Mouse (Mus musculus): ENCODE measurements around the gene Sphk1.
"Not testable (repeated sequence)": the region's sequence is repeated elsewhere in the genome, so short reads cannot be mapped to it uniquely, and the experiment has no call there.

The Sphk1 gene

DNA sequence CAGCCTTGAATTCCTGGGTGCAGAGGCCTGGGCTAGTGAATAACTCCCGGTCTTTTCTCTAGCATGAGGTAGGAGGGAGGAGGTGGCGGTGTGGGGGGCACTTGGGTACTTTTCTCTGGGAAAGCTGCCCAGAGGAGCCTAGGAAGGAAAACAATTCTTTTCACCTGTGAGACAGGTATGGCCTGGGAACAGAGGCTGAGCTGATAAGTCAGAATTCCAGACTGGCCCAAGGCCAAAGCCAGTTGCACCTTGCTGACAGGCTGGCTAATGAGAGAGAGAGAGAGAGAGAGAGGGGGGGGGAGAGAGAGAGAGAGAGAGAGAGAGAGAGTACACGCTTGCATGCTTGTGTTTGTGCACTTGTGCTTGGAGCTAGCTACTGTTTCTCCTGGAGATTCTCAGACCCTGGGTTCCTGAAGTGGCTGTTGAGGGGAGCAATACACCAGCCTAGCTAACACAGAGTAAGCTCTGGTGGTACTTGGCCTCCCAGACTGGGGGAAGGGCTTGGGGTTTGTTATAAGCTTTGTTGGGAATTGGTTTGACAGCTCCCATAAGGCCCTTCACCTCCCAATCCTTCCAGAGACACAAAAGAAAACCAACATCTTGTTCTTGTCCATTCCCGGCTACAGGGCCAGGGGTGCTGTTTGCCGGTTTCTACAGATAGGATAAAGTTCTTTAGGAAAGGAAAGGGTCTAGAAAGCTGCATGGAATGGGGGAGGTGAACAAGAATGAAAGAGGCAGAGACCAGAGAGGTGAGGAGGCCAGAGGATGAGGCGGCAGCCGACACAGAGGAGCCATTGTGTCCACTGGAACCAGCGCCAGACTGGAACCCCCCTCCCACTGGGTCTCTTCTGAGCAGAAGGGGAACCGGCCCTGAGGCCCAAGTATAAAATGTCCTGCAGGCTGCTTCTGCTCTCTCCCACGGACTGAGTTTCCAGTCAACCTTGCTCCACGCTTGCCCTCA is at the start of gene Sphk1:
Gene Sphk1 (plus strand): TSS at position 739 of the 961 bp plus-strand sequence.
- DNase-seq (ENCODE audit: low spot score), result no peak

DNA sequence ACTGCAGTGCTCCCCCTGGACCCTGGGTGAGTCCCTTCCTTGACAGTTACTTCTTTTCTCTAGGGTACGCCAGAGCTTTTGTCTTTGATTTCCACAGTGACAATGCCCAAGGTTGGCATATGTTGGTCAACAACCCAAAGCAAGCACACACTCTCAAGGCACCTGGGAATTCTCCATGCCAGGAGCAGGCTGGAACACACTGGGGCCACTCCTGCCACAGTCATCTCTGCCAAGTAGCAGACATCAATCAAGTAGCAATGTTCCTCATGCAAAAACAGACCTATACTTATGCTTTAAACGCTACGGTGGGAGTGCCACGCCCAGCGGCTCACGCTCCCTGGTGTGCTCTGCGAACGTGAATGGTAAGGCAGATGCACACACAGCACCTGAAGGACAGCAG is 49.8 kb upstream of the Sphk1 start:
- DNase-seq (ENCODE audit: low spot score), result no peak

- DNase-seq (ENCODE audit: low spot score), result no peak
Measured at GRCm38 (mm10) chr11:116481776-116482175, 48.9 kb upstream of the Sphk1 start.

- peak; percentile 69 for DNase-seq (ENCODE audit: low spot score)
Measured at GRCm38 (mm10) chr11:116484261-116484660, 46.5 kb upstream of the Sphk1 start.

GRCm38 (mm10) chr11:116488207-116488606 is 42.5 kb upstream of the Sphk1 start:
- DNase-seq (ENCODE audit: low spot score), result no peak

DNA sequence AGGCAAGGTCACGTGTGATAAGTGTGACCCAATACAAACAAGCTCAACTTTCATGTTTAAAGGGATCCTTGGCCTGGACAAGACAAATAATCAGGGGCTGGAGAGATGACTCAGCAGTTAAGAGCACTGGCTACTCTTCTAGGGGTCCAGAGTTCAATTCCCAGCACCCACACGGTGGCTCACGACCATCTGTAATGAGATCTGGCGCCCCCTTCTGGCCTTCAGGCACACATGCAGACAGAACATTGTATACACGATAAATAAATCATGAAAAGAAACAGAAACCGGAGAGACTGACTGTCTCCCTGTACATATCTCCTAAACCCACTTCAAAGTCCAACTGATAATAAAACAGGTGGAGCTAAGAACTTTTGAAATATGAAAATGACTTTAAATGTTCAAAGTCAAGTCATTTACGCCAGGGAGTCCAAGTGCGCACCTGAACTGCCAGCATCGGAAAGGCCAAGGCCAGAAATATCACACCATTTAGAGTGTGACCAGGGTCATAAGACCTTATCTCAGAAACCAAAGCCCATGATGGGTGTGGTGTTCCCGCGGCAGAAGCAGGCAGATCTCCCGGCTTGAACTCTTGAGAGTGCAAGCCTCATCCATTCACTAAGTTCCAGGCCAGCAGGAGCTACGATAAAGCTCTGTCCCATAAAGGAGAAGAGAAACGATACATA is 41.9 kb upstream of the Sphk1 start:
- DNase-seq (ENCODE audit: low spot score), result peak; percentile 70

DNA sequence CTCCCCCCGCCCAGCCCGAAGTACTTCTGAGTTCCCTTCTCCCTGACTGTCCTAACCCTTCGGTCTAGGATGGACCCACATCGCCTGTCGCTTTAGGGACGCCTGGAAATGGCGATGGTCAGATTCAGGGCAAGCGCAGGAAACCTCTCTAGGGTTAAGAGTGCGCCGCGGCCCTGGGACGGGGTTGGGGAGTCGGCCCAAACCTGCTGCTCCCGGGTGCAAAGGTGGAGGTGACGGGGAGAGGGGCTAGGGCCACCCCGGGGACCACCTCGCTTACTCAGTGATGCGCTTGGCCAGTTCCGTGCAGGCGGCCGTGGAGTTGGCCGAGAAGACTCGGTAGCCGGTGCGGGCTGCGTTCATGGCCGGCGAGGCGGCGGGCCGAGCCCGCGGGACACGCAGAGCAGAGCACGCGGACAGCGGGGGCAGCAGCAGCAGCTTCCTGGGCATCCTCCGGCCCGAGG is 40.9 kb upstream of the Sphk1 start:
- no peak for DNase-seq (ENCODE audit: low spot score)

DNA sequence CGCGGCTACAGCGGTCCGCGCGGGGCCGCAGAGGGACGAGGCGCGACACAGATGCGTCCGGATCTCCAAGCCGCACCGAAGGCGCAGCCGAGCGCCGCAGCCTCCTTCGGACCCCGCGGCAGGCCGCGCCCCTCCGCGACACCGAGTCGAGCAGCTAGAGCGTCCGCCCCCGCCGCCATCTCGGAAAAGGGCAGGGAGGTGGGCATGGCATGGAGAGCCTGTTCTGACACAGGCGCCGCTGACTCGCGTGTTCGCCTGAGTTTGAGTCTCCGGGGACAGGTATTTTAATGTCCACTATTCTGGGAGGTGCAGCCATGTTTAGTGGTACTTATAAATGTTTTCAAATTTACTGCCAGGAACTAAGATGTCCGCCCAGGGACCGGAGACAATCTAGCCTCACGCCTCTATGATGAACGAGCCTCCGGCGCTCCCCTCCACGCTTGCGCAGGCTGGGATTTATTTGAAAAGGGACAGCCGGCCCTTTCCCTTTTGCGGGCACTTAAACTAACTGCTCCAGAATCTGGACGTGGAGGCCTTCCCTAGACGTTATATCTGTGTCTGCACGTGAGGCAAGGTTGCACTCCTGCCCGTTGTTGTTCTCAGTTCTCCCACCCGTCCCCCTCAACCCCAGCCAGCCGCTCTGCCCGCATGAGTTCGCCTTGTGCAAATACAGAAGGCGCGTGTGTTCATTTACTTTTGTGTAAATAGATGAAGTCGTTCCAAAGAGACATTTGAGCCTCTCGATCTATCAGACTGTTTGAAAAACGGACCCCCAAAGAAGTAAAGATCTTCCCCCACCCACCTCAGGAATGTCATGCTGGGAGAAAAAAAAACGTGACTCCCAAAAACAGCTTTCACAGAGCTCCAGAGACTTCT is 40.3 kb upstream of the Sphk1 start:
- peak; percentile 95 for DNase-seq (ENCODE audit: low spot score)

DNA sequence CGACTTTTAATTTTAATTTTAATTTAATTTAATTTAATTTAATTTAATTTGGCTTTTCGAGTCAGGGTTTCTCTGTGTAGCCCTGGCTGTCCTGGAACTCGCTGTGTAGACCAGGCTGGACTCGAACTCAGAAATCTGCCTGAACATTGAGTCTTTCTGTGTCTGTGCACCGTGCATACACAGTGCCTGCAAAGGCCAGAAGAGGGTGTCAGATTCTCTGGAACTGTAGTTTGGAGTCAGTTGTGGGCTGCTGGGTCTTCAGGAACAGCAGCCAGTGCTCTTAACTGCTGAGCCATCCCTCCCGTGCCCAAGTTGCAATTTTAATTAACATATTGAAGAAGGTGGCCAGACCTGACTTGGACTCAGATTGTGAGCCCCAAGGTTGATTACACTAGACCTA is 39.4 kb upstream of the Sphk1 start:
- DNase-seq (ENCODE audit: low spot score), result no peak

- DNase-seq (ENCODE audit: low spot score), result not testable (repeated sequence)
Measured at GRCm38 (mm10) chr11:116492507-116492906, 38.2 kb upstream of the Sphk1 start.

DNA sequence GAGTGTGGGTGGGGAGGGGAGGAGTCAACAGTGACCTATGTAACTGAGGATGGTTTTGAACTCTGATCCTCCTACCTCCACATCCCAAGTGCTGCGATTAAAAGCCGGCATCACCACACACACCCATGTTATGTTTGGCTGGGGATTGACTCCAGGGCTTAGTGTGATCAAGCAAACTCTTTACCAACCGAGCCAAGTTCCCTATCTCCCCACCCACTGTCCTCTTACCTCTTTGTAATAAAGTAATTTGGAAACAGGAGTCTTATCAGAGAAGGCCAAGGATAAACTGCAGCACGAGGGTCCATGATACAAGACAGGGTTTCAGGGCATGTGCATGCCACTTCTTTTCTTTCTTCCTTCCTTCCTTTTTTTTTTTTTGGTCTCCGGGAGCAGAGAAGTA is 37.5 kb upstream of the Sphk1 start:
- no peak for DNase-seq (ENCODE audit: low spot score)

- DNase-seq (ENCODE audit: low spot score), result peak; percentile 44
Measured at GRCm38 (mm10) chr11:116493795-116494252, 36.9 kb upstream of the Sphk1 start, which contains the start of gene Prpsap1. Gene Prpsap1 (minus strand): TSS chr11:116494202.

DNA sequence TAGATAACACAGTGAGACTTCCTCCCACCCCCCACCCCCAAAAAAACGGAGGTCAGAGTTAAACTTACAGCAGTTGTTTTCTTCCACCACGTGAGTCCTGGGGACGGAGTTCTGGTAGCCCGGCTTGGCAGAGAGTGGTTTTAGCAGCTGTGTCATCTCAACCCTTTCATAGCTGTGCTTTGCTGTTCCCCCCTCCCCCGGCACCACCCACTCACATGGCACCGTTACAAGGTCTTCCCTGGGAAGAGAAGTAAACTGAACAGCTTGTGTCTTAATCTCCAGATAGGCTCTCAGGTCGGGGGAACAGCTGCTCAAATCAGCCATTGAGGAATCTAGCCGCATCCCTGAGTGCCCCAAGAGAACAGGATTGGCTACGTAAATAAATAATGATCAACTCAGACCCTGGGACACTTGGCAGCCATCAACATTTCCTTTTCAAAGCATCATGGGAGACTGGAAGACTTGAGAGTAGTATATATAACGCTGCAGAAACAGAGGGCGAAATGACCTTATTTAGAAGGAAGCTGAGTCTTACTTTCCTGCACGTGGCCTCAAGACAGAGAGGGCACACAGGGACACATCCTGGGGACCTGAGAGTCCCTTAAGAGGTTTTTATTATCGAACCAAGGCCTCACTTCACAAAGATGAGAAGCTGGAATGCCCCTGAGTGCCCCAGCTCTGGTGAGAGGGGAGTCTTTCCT is 36.1 kb upstream of the Sphk1 start:
- DNase-seq (ENCODE audit: low spot score), result no peak

DNA sequence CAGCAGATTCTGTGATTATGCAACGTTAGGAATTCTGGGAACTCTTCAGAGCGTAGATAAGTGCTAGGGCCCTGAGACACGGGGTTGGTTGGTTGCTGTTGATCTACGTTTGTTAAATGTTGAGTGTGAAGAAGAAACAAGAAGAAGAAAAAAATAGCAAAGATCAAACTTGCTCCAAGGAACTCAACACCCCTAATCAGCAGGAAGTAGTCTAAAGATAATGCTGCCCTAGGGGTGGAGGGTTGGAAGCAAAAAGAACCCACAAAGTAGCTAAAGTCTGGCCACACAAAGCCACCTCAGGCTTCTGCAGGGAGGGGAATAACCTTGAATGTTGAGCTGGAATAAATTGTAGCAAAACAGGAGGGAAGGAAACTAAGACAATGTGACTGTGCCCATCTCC is 33.4 kb upstream of the Sphk1 start:
- DNase-seq (ENCODE audit: low spot score), result no peak

DNA sequence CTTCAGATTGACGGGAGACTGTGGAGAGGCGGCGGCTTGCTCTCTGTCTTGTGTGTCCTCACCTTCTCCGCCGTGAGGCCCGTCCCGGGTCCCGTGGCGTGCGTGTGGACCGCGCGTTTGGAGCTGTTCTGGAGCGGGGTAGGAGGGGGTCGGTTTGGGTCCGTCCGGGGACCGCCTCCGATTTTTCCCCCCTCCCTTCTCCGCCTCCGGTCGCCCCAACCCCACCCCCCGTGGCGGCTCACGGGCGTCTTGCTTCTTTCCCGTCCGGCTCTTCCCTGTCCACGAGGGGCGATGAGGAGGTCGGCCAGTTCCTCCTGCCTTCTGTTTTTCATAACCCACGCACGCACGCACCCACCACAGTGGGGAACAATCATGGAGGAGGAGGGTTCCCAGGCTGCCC is 32.1 kb upstream of the Sphk1 start:
- DNase-seq (ENCODE audit: low spot score), result no peak

GRCm38 (mm10) chr11:116499018-116499417 is 31.7 kb upstream of the Sphk1 start:
- no peak for DNase-seq (ENCODE audit: low spot score)

DNA sequence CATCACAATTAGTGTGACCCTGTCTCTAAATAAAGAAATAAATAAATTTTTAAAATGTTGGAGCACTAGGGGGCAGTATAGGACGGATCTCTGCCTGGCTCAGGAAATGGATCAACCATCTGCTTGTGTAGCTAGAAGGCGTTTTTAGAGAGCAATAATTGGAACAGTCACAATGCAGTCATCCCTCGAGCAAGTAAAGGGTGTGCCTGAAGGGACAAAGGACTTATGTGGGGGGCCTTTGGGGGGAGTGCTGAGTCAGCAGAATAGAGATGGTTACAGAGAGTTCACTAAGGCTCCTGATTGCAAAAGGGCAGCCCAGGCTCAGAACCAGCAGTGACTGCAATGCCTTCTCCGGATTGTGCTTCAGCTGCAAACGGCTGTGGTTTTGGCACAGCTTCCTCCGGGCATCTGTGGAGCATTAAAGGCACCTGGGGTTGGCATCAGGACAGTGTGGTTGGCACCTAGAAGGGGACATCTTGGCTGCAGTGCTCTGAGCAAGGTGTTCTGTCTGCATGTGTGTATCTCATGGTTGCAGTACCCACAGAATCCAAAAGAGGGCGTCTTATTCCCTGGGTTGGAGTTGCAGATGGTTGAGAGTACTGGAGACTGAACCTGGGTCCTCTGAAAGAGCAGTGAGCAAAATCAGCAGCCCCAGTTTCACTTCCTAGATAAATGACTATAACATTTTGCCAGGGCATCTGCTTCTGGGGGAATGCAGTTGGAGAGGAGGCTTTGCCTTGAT is 29.5 kb upstream of the Sphk1 start:
- no peak for DNase-seq (ENCODE audit: low spot score)

GRCm38 (mm10) chr11:116504516-116504915 is 26.2 kb upstream of the Sphk1 start:
- no peak for DNase-seq (ENCODE audit: low spot score)

DNA sequence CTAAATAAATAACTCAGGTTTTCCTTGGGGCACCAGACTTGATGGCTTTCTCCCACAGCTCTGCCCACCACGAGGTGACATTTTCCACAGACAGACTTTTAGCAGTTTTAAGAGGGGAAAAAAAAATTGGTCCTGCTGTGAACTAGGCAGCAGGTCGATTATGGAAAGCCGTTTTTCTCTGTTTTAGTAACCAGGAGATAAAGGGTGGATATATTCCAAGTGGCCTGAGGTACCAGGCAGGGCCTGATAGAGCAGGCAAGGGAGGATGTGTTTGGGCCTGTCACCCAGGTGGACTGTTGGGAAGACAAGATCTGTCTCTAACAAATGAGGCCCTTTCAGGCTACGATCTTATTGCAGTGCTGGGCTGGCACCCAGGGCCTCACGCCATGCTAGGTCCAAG is 25.2 kb upstream of the Sphk1 start:
- DNase-seq (ENCODE audit: low spot score), result no peak

DNA sequence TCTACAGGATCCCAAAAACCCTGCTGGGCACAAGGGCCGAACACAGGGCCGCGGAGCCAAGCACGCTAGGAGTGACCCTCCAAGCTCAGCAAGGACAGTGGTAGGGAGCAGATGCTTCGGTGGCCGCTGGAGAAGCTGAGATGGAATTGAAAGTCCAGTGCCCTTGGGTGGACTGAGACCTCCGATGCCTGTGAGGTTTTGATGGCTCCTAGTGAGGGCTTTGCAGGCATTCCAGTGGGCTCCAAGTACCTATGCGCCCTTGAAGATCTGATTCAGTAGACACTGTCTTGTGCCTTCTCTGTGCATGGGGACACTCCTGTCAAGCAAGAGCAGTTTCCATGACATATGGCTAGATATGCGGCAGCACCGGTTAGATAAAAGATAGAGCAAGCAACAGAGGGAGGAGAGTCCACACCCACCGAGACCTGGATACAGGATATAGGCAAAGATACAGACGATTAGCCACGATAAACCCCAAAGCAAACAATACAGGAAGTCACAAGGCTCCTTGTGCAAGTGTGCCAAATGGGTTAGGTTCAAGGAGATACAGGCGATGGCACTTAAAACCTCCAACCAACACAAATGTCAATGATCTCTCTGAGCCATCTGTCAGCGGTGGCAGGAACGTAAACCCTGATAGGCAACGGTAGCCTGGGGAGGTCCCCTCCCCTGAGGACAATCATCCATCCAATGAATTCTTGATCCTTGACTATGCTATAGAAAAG is 24.4 kb upstream of the Sphk1 start:
- DNase-seq (ENCODE audit: low spot score), result no peak
